ENCODE assay signal across 10 mouse cellular contexts in the genomic region with DNA sequence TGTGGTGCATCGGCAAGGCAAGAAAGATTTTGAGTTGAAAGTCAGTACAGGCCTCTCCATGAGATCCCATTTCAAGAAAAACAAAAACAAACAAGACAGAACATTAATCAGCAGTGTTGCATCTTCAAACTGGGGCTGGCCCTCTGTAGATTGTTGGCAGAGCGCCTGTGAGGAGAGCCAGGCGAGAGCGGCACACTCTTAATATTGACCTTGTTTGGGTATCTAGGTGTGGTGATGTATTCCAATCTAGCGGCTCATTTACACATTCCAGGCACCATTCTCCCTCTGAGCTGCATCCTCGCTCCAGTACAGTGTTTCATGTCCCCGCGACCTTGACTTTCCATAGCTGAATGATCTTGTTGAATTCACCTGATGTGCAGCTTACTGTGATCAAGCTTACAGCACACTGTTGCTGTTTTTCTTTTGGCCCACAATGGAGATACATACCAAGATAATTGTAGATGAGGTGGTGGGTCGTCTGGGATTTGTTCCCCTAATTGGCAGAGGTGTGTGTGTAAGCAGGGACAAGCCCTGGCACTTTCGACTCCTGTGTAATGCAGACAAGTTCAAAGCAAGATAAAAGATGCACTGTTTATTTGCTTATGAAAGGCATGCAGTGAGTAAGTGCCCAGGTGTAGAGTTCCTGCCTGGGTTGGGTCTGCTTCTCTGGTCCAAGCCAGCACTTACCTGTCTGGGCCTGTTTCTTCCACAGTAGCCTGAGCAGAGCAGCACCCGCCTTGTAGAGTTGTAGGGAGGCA. TPM values are rescaled to one million over a fixed set of nuclear protein-coding genes. Genes with fewer than 3 reads are reported as not detected.
A peak's percentile ranks its signal among the peaks of the same experiment; 100 is the strongest.
DNase-seq lines count a peak whose midpoint lies in the region; ATAC-seq lines count a peak whose summit lies in the region.
"Had no signal": no experiment of that assay in that cellular context is flagged by ENCODE, and none has a peak within 500 bp of the region (broad histone marks: within the 10 kb centered on the region; RNA-seq: fewer than 3 reads in every experiment).

No protein-coding gene starts in this region.

- H3K9ac ChIP-seq in limb, embryonic 12.5 days (replicated peaks): no peak overlapping the region
- H3K9ac ChIP-seq in intestine, embryonic 15.5 days: no peak overlapping the region
- no peak overlapping the region for H3K9ac ChIP-seq in limb, embryonic 15.5 days
- no peak overlapping the region for H3K9ac ChIP-seq in forebrain, embryonic 16.5 days (replicated peaks; ENCODE audit: low read depth, low read length)

- H3K4me1 ChIP-seq in limb, embryonic 12.5 days (replicated peaks): peaks cover 15% of the 10 kb centered on the region
- peaks cover 18% of the 10 kb centered on the region for H3K4me1 ChIP-seq in limb, embryonic 10.5 days
- peaks cover 33% of the 10 kb centered on the region for H3K4me1 ChIP-seq in intestine, embryonic 15.5 days (replicated peaks)
- H3K4me1 ChIP-seq in limb, embryonic 15.5 days: peaks cover 24% of the 10 kb centered on the region
- H3K4me1 ChIP-seq in forebrain, embryonic 16.5 days (replicated peaks; ENCODE audit: control insufficient read depth, insufficient read depth, low read length): no peaks in the 10 kb centered on the region

- no peak for ATAC-seq in limb, embryonic 12.5 days (ENCODE audit: insufficient number of reproducible peaks, insufficient read depth, low FRiP score, low TSS enrichment, low read depth)
- ATAC-seq in intestine, embryonic 15.5 days: no peak
- ATAC-seq in limb, embryonic 15.5 days (ENCODE audit: insufficient number of reproducible peaks, low FRiP score, low TSS enrichment, low read depth): no peak
- ATAC-seq in forebrain, embryonic 16.5 days: no peak
- ATAC-seq: Patski had no signal

- no peak overlapping the region for H3K4me3 ChIP-seq in limb, embryonic 12.5 days (replicated peaks)
- H3K4me3 ChIP-seq in limb, embryonic 10.5 days: no peak overlapping the region
- no peak overlapping the region for H3K4me3 ChIP-seq in intestine, embryonic 15.5 days (replicated peaks)
- H3K4me3 ChIP-seq in limb, embryonic 15.5 days: no peak overlapping the region
- no peak overlapping the region for H3K4me3 ChIP-seq in forebrain, embryonic 16.5 days (replicated peaks; ENCODE audit: low read length)

- peaks cover 31% of the 10 kb centered on the region for H3K36me3 ChIP-seq in limb, embryonic 12.5 days
- H3K36me3 ChIP-seq in limb, embryonic 10.5 days: peaks cover 30% of the 10 kb centered on the region
- H3K36me3 ChIP-seq in intestine, embryonic 15.5 days: peaks cover 5% of the 10 kb centered on the region; the same call in 1 of the 2 replicates
- H3K36me3 ChIP-seq in limb, embryonic 15.5 days: peaks cover 19% of the 10 kb centered on the region
- peaks cover 7% of the 10 kb centered on the region for H3K36me3 ChIP-seq in forebrain, embryonic 16.5 days (ENCODE audit: control insufficient read depth, insufficient read depth)

- DNase-seq in limb, embryonic 10.5 days (ENCODE audit: low spot score): no peak
- peak; percentile 81 for DNase-seq in WW6 (ENCODE audit: low read depth, low spot score)
- no peak for DNase-seq in spleen, postnatal 14 days (ENCODE audit: low spot score in 2 of 2)
- DNase-seq: embryo, embryonic 11 days; thymus, postnatal 25 days had no signal

- H3K27me3 ChIP-seq in limb, embryonic 12.5 days: no peaks in the 10 kb centered on the region
- no peaks in the 10 kb centered on the region for H3K27me3 ChIP-seq in limb, embryonic 10.5 days (ENCODE audit: low read depth, poor library complexity, severe bottlenecking)
- H3K27me3 ChIP-seq in intestine, embryonic 15.5 days (replicated peaks): no peaks in the 10 kb centered on the region
- H3K27me3 ChIP-seq in limb, embryonic 15.5 days: no peaks in the 10 kb centered on the region
- H3K27me3 ChIP-seq in forebrain, embryonic 16.5 days (replicated peaks; ENCODE audit: control insufficient read depth, insufficient read depth, low read length): no peaks in the 10 kb centered on the region
- H3K27me3 ChIP-seq: Patski had no signal

- H3K4me2 ChIP-seq in limb, embryonic 12.5 days: no peak overlapping the region
- no peak overlapping the region for H3K4me2 ChIP-seq in intestine, embryonic 15.5 days (replicated peaks)
- H3K4me2 ChIP-seq in limb, embryonic 15.5 days: no peak overlapping the region
- no peak overlapping the region for H3K4me2 ChIP-seq in forebrain, embryonic 16.5 days (ENCODE audit: low read length)

- no peaks in the 10 kb centered on the region for H3K9me3 ChIP-seq in limb, embryonic 12.5 days
- no peaks in the 10 kb centered on the region for H3K9me3 ChIP-seq in limb, embryonic 10.5 days (replicated peaks)
- no peaks in the 10 kb centered on the region for H3K9me3 ChIP-seq in intestine, embryonic 15.5 days
- no peaks in the 10 kb centered on the region for H3K9me3 ChIP-seq in limb, embryonic 15.5 days
- H3K9me3 ChIP-seq in forebrain, embryonic 16.5 days (ENCODE audit: control insufficient read depth, low read length): no peaks in the 10 kb centered on the region

- peak overlapping the region; percentile 30; the same call in 1 of the 2 replicates for H3K27ac ChIP-seq in limb, embryonic 12.5 days
- H3K27ac ChIP-seq in limb, embryonic 10.5 days: no peak overlapping the region
- H3K27ac ChIP-seq in intestine, embryonic 15.5 days: peak overlapping the region; percentile 90
- peak overlapping the region; percentile 71 for H3K27ac ChIP-seq in limb, embryonic 15.5 days
- no peak overlapping the region for H3K27ac ChIP-seq in forebrain, embryonic 16.5 days (ENCODE audit: low read length)

- 74% methylated on average over 11 of the region's 11 CpGs for whole genome bisulfite sequencing in limb, embryonic 12.5 days
- 80% methylated on average over 11 of the region's 11 CpGs for WGBS in limb, embryonic 10.5 days
- WGBS in intestine, embryonic 15.5 days: 60% methylated on average over 11 of the region's 11 CpGs
- WGBS in limb, embryonic 15.5 days: 72% methylated on average over 11 of the region's 11 CpGs
- WGBS in forebrain, embryonic 16.5 days: 79% methylated on average over 11 of the region's 11 CpGs

RNA-seq across cellular contexts. Expression of gene Gpr107, which starts 11.4 kb away (rescaled TPM):
- polyA plus RNA-seq in limb, embryonic 12.5 days (2016; fragmentation: Nextera tagmentation; extraction: Ambion mirVana): 36.4 and 38.9 TPM in 2 replicates
- 29.0 and 38.0 TPM in 2 replicates for polyA plus RNA-seq in limb, embryonic 10.5 days (2016; fragmentation: Nextera tagmentation; extraction: Ambion mirVana)
- polyA plus RNA-seq in intestine, embryonic 15.5 days (2015; fragmentation: Nextera tagmentation; extraction: Ambion mirVana): 30.0 and 31.1 TPM in 2 replicates
- polyA plus RNA-seq in limb, embryonic 15.5 days (2015; fragmentation: Nextera tagmentation; extraction: Ambion mirVana): 41.9 and 42.3 TPM in 2 replicates
- polyA plus RNA-seq in forebrain, embryonic 16.5 days (2015; fragmentation: Nextera tagmentation; extraction: Ambion mirVana): 39.5 and 42.2 TPM in 2 replicates

RNA-seq across cellular contexts. Expression of gene Fnbp1, which starts 21.7 kb away (rescaled TPM):
- polyA plus RNA-seq in limb, embryonic 12.5 days (2016; fragmentation: Nextera tagmentation; extraction: Ambion mirVana): 15.3 and 19.8 TPM in 2 replicates
- polyA plus RNA-seq in limb, embryonic 10.5 days (2016; fragmentation: Nextera tagmentation; extraction: Ambion mirVana): 11.4 and 14.6 TPM in 2 replicates
- 22.7 and 27.3 TPM in 2 replicates for polyA plus RNA-seq in intestine, embryonic 15.5 days (2015; fragmentation: Nextera tagmentation; extraction: Ambion mirVana)
- polyA plus RNA-seq in limb, embryonic 15.5 days (2015; fragmentation: Nextera tagmentation; extraction: Ambion mirVana): 27.1 and 27.5 TPM in 2 replicates
- 19.7 and 23.2 TPM in 2 replicates for polyA plus RNA-seq in forebrain, embryonic 16.5 days (2015; fragmentation: Nextera tagmentation; extraction: Ambion mirVana)

Comparison
In these comparisons a context has a peak if more than half of its experiments do, and no peak if none do; other contexts are left out.
1. H3K27ac ChIP-seq: peak in limb, embryonic 12.5 days (single experiment), intestine, embryonic 15.5 days (single experiment) and limb, embryonic 15.5 days (single experiment); none in limb, embryonic 10.5 days (single experiment) and forebrain, embryonic 16.5 days (single experiment).